Mouse (Mus musculus): ENCODE results near the gene Sntg2.

DNA sequence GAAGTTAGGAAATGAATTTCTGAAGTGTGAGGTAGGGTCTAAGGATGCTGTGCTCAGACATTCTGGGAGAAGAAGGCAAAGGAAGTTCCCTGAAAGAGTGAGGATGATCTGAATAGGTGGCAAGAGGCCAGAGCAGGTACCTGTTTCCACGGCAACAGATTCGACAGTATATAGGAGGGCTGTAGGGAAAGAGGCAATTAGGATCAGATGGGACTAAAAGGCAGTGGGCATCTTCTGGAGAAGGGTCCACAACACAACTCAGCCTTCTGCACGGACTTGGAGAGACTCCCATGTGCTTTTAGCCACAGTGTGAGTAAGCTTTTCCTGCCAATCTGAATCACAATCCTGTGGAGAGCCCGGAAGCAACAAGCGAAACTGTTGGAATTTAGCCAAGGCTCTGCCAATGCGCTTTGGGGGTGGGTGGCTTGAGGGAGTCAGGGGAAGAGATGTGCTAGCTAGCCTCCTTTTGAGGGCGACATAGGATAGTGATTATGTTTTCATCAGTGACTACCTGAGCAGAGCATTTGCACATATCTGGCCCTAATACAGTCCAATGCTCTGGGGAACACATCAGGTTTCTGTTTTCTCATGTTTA lies 219.0 kb downstream of the Sntg2 start:
- TF ChIP-seq CTCF (IDR thresholded peaks at IDR 0.05; ENCODE audit: extremely low read depth, insufficient read depth, low read length) (no peak), POLR2A (IDR thresholded peaks at IDR 0.05; ENCODE audit: extremely low read depth, insufficient read depth, low read length) (no peak)

Data from cortical plate, adult 2 months (tissue).